Mouse (Mus musculus) CD4-positive, CD25-positive, alpha-beta regulatory T cell, adult 4 months (primary cell): ENCODE measurements around the gene Atp6v1f. TPM values are rescaled to one million over a fixed set of nuclear protein-coding genes. Genes with fewer than 3 reads are reported as not detected.

ENCODE experiments used
- polyA plus RNA-seq, 2 experiments: library from polyadenylated mRNA; unstranded; fragments of 100-300 nt; shearing (Covaris generic); gene quantifications; one replicate each; pipeline ENCODE4 v1.2.1; 2017

Atp6v1f gene
- polyA plus RNA-seq, 2 experiments from 2014 or later, result 325 to 332 TPM

Other genes with a start within 250 kb of the Atp6v1f start
- 10 to 100 TPM; 32.4 to 37.1 TPM for gene Hilpda, start 195.2 kb upstream of the Atp6v1f start, polyA plus RNA-seq
- gene Fam71f2, start 188.1 kb upstream of the Atp6v1f start, polyA plus RNA-seq, result under 1 TPM in 1 of 2 experiments, not detected in 1; 0.44 TPM
- not detected for gene Fam71f1, start 148.6 kb upstream of the Atp6v1f start, polyA plus RNA-seq
- gene Calu, start 119.6 kb upstream of the Atp6v1f start, polyA plus RNA-seq, result 10 to 100 TPM; 57.9 to 68.6 TPM
- gene Opn1sw, start 79.2 kb upstream of the Atp6v1f start, polyA plus RNA-seq, result under 1 TPM; 0.38 to 0.62 TPM
- gene Ccdc136, start 71.4 kb upstream of the Atp6v1f start, polyA plus RNA-seq, result under 1 TPM in 1 of 2 experiments, not detected in 1; 0.51 TPM
- gene Flnc, start 34.5 kb upstream of the Atp6v1f start, polyA plus RNA-seq, result not detected
- not detected for gene Atp6v1fnb, start 3.7 kb downstream of the Atp6v1f start, polyA plus RNA-seq
- under 1 TPM in 1 of 2 experiments, not detected in 1; 0.38 TPM for gene Kcp, start 40.2 kb downstream of the Atp6v1f start, polyA plus RNA-seq
- 10 to 100 TPM; 24.8 to 32.7 TPM for gene Irf5, start 58.9 kb downstream of the Atp6v1f start, polyA plus RNA-seq
- 100 to 1,000 TPM in 1 of 2 experiments, 10 to 100 TPM in 1; 67.5 to 110 TPM for gene Tnpo3, start 142.2 kb downstream of the Atp6v1f start, polyA plus RNA-seq
- gene Tspan33, start 226.5 kb downstream of the Atp6v1f start, polyA plus RNA-seq, result under 1 TPM in 1 of 2 experiments, not detected in 1; 0.20 TPM